Mouse (Mus musculus) brown adipose tissue, adult 24 weeks (tissue): ENCODE data around the gene Sipa1l1. TPM values are rescaled to one million over a fixed set of nuclear protein-coding genes. Genes with fewer than 3 reads are reported as not detected.

ENCODE experiments used
- H3K27ac ChIP-seq: fragments of 200-500 bp; replicated peaks from 2 replicates; pipeline ENCODE4 v1.5.1; 2012; ENCODE audit warnings: low read depth, mild to moderate bottlenecking, low read length
- H3K4me1 ChIP-seq: fragments of 200-500 bp; 2 replicates; pipeline ENCODE4 v1.6.1; 2012; ENCODE audit warnings: low read length, mixed read lengths; ENCODE audit not compliant: control insufficient read depth, insufficient read depth, insufficient read length
- H3K4me3 ChIP-seq: fragments of 200-500 bp; 2 replicates; pipeline ENCODE4 v1.5.1; 2012; ENCODE audit warnings: low read depth, mild to moderate bottlenecking, low read length, moderate library complexity; ENCODE audit not compliant: insufficient read depth
- polyA plus RNA-seq: library from polyadenylated mRNA; stranded (reverse); fragments of >200 nt; gene quantifications from 2 replicates; pipeline ENCODE4 v1.2.4, GENCODE M21; 2012; ENCODE audit not compliant: missing spikeins, insufficient read depth, insufficient read length

The Sipa1l1 gene
- polyA plus RNA-seq, 1 experiment, result 29.7 TPM

DNA sequence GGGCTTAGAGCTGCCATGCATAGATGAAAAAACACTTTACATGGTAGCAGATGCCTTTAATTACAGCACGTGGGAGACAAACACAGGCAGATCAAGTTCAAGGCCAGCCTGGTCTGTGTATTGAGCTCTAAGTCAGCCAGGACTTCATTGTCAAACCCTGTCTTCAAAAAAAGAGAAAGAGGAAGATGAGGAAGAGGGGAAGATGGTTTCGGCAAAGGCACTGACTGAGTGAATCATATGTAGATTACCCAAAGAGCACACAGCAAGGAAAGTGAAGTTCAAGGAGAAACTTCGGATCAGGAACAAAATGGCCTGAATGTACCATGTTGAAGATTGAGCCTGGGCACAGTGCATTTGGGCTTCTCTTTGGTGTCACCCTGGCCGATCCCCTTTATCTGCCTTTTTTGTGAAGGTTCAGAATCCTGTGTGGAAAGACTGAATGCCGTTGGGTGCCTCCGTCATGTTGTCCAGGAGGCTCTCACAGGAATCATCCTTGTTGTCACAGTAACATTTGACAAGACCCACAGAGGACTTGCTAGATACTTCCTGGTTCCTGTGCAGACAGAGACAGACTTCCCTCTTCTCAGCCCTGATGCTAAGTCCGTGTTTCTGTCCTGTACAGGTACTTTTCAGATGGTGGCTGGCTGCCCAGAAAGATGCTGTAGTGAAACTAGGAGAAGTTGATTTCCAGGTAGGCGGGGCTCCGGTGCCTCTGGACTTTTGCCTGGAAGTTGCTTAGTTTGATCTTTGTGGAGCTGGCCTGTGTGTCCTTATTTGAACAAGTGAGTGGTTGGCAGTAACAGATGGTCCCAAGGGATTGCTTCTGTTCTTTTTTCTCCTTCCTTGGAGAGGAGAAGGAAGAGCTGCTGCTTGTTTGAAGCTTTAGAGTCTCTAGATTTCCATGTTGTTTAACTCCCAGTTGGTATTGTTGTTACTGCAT lies 96.5 kb downstream of the Sipa1l1 start:
- Histone ChIP-seq H3K4me1 (peaks cover 3% of the 10 kb centered on the region; the same call in 1 of the 2 replicates), H3K27ac (no peak overlapping the region), H3K4me3 (no peak overlapping the region)

DNA sequence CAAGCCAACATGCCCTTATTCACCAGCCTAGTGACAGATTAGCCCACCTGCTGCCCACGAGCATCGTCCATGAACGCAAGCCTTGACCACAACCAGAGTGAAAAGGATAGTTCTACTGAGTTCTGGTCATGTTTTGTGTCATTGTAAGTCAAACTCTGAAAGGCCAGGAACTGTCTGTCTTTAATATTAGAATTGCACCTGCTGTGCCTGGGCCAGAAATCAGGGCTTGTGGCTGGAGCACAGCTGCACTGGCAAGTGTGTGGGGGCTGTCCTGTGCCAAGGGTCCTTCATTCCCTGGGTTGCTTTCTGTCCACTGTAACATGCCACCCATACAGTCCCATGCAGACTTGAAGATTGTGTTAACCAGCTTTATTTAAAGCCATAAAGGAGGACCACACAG lies 102.3 kb downstream of the Sipa1l1 start:
- Histone ChIP-seq H3K4me1 (peaks cover 5% of the 10 kb centered on the region; the same call in 1 of the 2 replicates), H3K27ac (no peak overlapping the region), H3K4me3 (no peak overlapping the region)

DNA sequence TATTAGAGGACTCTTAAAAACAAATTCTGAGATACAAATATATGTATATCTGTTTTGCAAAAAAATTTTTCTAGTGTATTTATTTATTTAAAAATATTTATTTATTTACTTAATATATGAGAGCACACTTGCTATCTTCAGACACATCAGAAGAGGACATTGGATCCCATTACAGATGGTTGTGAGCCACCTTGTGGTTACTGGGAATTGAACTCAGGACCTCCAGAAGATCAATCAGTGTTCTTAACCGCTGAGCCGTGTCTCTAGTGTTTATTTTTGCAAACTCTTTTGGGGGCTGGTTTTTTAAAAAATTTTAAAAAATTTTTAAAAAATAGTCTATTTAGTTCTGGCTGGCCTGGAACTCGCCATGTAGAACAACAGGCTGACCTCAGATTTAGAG lies 104.4 kb downstream of the Sipa1l1 start:
- H3K4me3 ChIP-seq, result no peak overlapping the region
- no peak overlapping the region for H3K27ac ChIP-seq
- peaks cover 5% of the 10 kb centered on the region; the same call in 1 of the 2 replicates for H3K4me1 ChIP-seq

DNA sequence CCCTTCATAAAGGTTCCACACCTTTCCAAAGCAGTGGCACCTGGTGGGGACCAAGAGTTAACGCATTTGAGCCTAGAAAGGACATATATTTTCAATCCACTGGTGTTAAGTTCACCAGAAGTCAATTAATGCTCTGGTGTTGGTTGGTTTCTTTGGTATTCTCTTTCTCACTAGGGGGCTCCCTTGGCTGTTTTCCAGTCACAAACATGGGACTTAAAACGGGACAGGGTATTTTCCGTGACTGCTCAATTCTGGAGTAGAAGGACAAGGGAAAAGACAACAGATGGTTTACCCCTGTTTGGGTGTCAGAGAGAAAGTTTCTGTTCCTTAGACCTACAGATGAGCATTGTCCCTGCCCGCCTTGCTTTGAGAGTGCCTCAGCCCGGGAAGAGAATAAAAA lies 105.5 kb downstream of the Sipa1l1 start:
- H3K4me3 ChIP-seq, result no peak overlapping the region
- peaks cover 7% of the 10 kb centered on the region; the same call in 1 of the 2 replicates for H3K4me1 ChIP-seq
- H3K27ac ChIP-seq, result no peak overlapping the region

DNA sequence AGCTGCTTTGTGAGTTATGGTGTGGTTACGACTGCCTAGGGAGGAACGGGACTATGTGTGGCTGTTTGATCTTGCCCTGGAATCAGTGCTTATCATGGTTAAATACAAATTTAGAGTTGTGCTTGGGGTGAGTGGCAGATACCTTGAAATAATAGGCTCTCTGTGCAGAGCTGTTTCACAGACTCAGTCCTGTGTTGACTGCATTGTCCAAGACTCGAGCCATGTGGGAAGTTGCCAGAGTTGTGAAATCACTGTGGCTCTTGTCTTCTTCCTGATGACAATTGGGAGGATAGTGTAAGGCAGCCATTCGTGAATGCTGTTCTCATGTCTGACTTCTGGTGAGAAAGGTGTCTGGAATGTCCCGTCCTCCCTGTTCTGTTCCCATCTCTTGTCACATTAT lies 106.6 kb downstream of the Sipa1l1 start:
- H3K27ac ChIP-seq, result no peak overlapping the region

DNA sequence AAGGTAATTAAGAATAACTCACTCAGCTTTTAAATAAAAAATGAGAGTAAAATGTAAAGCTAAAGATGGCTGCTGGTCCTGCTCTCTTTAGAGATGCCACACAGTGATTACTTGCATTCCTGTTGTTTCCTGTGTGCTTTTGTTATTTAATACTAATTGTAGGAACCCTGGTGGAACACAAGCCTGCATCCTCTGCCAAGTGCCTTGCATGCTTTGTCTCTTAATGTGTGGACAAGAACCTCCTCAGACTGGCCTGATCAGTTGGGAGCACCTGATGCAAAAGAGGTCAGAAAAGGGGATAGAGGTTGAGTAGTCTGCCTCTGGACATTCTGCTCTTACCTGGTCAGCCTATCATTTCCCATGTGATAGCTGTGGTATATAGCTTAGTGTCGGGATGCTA lies 107.5 kb downstream of the Sipa1l1 start:
- Histone ChIP-seq H3K27ac (no peak overlapping the region), H3K4me3 (no peak overlapping the region), H3K4me1 (peaks cover 7% of the 10 kb centered on the region; the same call in 1 of the 2 replicates)

More for the DNA sequence above, 106.6 kb downstream of the Sipa1l1 start:
- Histone ChIP-seq H3K4me1 (peaks cover 7% of the 10 kb centered on the region; the same call in 1 of the 2 replicates), H3K4me3 (no peak overlapping the region)

DNA sequence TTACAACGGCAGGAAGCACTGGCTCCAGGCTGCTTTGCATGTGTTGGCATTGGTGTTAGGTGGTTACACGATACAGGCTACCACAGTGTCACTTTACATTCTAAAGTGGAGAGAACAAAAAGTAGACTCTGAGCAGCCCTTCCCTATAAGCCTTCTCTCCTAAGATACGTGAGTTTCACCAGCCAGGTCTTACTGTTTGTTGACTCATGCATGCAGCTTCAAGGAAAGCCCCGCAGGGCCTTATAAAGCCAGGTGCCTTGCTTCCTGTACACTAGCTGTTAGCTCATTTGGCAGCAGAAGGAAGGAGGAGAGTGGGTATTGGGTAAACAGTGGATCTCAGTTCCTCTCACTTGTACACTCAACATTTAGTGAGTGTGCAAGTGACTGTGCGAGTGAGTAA lies 115.5 kb downstream of the Sipa1l1 start:
- Histone ChIP-seq H3K4me1 (peaks cover 20% of the 10 kb centered on the region), H3K27ac (0 out of 2 replicates have a peak overlapping the region, but pooled peaks have one; percentile 32), H3K4me3 (no peak overlapping the region)

DNA sequence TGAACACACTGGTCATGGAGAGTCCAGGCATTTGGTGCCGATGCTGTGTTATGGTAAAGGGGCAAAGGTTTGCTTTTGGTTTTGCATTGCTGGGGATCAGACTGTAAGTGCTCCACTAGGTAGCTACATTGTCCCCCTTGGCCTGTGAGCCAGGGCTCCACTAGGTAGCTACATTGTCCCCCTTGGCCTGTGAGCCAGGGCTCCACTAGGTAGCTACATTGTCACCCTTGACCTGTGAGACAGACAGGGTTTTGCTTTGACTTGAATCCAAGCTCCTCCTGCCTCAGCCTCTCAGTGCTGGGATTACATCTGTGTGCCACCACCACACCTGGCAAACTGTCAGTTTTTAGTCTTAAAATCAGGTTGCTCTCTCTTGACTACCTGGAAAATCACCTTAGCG lies 115.9 kb downstream of the Sipa1l1 start:
- Histone ChIP-seq H3K4me3 (no peak overlapping the region), H3K27ac (0 out of 2 replicates have a peak overlapping the region, but pooled peaks have one; percentile 32), H3K4me1 (peaks cover 20% of the 10 kb centered on the region)

DNA sequence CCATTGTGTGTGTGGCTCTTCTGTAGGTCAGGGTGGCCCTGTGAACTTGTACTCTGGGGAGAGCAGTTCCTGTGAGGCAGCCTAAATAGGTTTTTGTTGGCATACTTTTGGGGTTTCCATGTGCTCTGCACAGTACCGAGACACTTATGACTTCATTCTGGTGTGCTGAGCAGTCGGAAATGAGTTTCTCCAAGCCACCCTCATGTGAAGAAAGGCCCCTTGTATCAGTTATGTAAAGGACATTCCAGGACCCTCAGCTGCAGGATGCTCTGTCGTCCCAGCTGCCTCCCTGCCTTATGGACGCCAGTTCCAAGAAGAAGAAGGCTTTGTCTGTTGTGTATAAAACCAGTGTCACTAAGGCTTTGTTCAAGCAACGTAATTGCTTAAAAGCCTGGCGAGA lies 116.9 kb downstream of the Sipa1l1 start:
- H3K4me1 ChIP-seq, result peaks cover 20% of the 10 kb centered on the region
- no peak overlapping the region for H3K27ac ChIP-seq

DNA sequence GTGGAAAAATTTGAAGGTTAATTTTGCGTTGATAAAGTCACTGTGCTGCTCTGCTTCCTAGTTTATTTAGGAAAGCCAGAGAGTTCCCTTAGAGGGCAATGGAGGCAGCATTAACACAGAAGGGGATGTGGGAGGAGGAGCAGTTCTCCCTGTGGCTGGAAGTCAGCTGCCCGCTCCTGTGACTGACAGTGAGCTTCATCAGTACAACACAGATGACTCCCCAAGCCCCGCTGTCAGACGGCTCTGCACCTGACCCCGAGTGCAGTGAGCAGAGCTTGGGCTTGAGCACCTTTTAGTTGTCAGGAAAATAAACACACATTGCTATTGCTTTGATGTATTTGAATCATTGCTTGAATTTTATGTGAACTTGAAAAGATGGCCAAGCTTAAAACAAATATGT lies 117.7 kb downstream of the Sipa1l1 start:
- H3K4me3 ChIP-seq, result no peak overlapping the region
- H3K4me1 ChIP-seq, result peaks cover 20% of the 10 kb centered on the region
- no peak overlapping the region for H3K27ac ChIP-seq

More for the DNA sequence above, 116.9 kb downstream of the Sipa1l1 start:
- no peak overlapping the region for H3K4me3 ChIP-seq

DNA sequence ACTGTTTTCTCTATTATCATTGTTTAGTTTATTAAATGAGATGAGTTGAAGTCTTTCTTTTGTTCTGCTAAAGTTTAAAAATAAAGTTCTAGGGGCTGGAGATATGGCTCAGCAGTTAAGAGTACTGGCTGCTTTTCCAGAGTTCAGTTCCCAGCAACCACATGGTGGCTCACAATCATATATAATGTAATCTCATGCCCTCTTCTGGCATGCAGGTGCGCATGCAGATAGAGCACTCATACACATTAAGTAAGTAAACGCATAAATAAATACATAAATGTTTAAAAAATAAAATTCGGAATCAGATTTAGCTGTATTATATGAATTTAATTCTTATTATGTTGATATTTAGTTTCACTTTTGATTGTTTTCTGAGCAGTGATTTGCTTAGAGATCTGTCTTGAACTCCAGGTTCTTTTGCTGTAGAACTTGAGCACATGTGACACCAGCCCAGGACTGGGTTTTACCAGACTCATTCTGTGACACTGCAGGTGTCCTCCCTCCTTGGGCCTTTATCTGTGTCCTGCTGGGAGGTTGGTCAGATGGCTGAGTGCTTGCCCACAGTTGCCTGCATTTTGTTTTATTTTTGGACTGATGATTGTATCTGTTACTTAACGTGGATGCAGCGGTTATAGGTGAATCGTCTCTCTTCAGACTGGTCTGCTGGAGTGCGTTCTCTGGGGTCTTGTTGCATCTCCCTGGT lies 124.6 kb downstream of the Sipa1l1 start:
- H3K4me1 ChIP-seq, result peaks cover 2% of the 10 kb centered on the region
- no peak overlapping the region for H3K4me3 ChIP-seq
- H3K27ac ChIP-seq, result no peak overlapping the region

DNA sequence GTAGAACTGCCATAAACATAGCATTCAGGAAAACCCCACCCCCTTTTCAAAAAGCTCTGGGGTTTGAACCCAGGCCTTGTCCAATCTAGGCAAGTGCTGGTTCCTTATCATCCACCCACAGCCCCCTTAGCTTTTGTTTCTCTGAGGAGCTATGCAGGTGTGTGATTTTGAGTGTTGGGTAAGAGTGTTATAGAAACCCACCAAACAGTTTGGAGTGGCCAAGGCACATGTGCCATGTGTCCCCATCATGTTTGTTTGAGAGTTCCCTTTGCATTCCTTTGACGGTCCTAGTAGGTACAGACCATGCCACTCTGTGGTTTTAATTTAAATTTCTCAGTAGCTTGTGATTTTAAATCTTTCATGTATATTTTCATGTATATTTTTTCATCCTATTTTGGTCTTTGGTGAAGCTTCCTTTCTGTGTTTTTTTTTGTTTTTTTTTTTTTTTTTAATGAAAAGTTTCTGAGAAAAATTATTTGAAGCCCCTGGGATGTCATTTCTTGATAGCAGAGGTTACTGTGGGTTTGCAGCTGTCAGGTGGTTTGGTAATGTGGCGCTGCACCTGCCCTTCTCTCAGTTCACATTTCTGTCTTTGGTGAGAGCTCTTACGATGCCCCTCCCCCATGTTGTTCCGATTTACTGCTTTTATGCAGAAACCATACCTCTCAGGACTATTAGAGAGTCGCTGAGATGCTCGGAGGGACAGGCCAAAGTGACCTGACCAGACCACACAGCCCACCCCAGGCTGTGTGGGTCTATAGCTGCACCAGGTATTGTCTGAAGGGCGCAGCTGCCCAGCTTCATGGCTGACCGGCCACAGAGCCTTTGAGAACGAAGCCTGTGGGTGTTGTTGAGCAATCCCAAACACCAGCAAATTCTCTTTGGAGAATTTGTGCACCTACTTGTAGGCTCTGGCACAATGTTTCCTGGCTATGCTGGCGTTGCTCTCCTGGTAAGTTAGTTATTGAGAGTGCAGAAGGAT lies 126.1 kb downstream of the Sipa1l1 start:
- Histone ChIP-seq H3K4me3 (no peak overlapping the region), H3K4me1 (peaks cover 2% of the 10 kb centered on the region), H3K27ac (no peak overlapping the region)

DNA sequence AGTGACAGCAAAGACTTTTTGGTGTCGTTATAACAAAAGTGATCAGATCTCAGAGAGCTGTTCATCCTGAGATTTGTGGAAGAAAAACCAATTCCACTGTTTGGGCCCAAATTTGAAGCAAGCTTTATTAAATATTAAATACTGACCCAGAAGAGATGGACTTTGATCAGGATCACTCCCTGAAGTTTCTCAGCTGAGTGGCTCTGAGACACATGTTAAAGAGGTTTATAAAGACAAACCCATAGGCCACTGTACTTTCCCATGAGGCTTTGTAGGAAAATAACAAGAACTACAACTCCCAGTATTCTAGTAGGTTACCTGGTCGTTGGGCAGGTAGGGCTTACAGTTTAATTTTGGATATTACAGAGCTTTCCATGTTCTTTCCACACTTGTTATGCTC lies 127.2 kb downstream of the Sipa1l1 start:
- H3K4me1 ChIP-seq, result peaks cover 2% of the 10 kb centered on the region
- H3K27ac ChIP-seq, result no peak overlapping the region
- no peak overlapping the region for H3K4me3 ChIP-seq

DNA sequence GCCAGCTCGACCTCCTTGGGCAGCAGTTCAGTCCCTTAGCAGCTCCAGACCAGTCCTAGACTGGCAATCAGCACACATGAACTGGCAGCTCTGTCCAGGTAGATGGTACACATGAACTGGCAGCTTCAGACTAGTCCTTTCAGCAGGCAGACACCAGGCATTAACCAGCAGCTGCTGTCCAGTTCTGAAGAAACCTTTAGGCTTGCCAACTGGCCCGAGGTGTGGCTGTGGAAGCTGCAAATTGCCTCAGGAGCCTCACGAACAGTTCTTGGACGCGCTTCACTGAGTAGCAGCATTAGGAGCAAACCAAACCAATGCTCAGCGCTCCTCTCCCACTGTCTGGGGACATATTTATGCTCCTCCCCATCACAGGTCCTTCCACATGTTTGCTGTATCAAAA lies 128.1 kb downstream of the Sipa1l1 start:
- no peak overlapping the region for H3K4me3 ChIP-seq
- H3K4me1 ChIP-seq, result peaks cover 2% of the 10 kb centered on the region
- no peak overlapping the region for H3K27ac ChIP-seq
